Mouse (Mus musculus) olfactory bulb, adult 2 months (tissue): ENCODE results near the gene Apol11b.
"Not testable (repeated sequence)": the region's sequence is repeated elsewhere in the genome, so short reads cannot be mapped to it uniquely, and the experiment has no call there.

Source experiments
- CTCF ChIP-seq: fragments of 200-500 bp; IDR thresholded peaks from 2 replicates; pipeline ENCODE4 v1.5.1; 2012; ENCODE audit warnings: low read depth, mild to moderate bottlenecking, low read length, moderate library complexity; ENCODE audit not compliant: insufficient read depth
- POLR2A ChIP-seq: fragments of 200-500 bp; IDR thresholded peaks from 2 replicates; pipeline ENCODE4 v1.6.1; 2012; ENCODE audit warnings: mild to moderate bottlenecking, low read depth, low read length, moderate library complexity; ENCODE audit not compliant: insufficient read depth

DNA sequence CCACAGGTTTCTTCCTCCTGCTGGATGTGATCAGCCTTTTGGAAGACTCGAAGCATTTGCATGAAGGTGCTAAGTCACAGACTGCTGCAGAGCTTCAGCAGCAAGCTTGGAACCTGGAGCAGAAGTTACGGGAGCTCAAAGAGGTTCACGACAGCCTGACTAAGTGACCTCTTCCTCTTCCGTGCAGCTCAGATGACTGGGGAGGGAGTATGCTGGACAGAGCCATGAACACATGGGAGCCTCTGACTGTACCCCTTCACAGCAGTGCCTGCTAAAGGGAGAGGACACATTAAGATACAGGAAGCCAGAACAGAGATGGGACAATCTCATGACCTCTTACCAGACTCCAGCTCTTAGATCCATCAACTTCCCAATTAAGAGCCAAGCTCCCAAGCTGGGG is 16.6 kb downstream of the Apol11b start:
- TF ChIP-seq POLR2A, CTCF: not testable (repeated sequence)
